Mouse (Mus musculus): ENCODE results near the gene Rapgef2. TPM values are rescaled to one million over a fixed set of nuclear protein-coding genes. Genes with fewer than 3 reads are reported as not detected.

Rapgef2 gene
- polyA plus RNA-seq, 1 experiment from 2014 or later: 14.6 TPM

GRCm38 (mm10) chr3:79308605-79309004 is 22.3 kb upstream of the Rapgef2 start:
- H3K9ac ChIP-seq (replicated peaks; ENCODE audit: low read depth, low read length): no peak overlapping the region
- H3K9me3 ChIP-seq (ENCODE audit: control insufficient read depth, low read length): no peaks in the 10 kb centered on the region
- H3K4me3 ChIP-seq (ENCODE audit: low read depth, low read length): no peak overlapping the region
- H3K4me1 ChIP-seq (ENCODE audit: control insufficient read depth, insufficient read depth, low read length): no peaks in the 10 kb centered on the region
- ATAC-seq (ENCODE audit: low read depth): no peak
- H3K27me3 ChIP-seq (ENCODE audit: control insufficient read depth, insufficient read depth, low read length): no peaks in the 10 kb centered on the region
- 91% methylated on average over 4 of the region's 4 CpGs for WGBS
- H3K4me2 ChIP-seq (ENCODE audit: low read depth, low read length): no peak overlapping the region
- no peak overlapping the region for H3K27ac ChIP-seq (ENCODE audit: low read depth, low read length)
- no peaks in the 10 kb centered on the region for H3K36me3 ChIP-seq (ENCODE audit: control insufficient read depth, insufficient read depth, low read length)

GRCm38 (mm10) chr3:79299401-79299800 is 13.1 kb upstream of the Rapgef2 start:
- Histone ChIP-seq H3K27me3 (ENCODE audit: control insufficient read depth, insufficient read depth, low read length) (no peaks in the 10 kb centered on the region), H3K4me1 (ENCODE audit: control insufficient read depth, insufficient read depth, low read length) (no peaks in the 10 kb centered on the region), H3K4me3 (ENCODE audit: low read depth, low read length) (no peak overlapping the region), H3K9me3 (ENCODE audit: control insufficient read depth, low read length) (no peaks in the 10 kb centered on the region), H3K27ac (ENCODE audit: low read depth, low read length) (no peak overlapping the region), H3K4me2 (ENCODE audit: low read depth, low read length) (no peak overlapping the region), H3K36me3 (ENCODE audit: control insufficient read depth, insufficient read depth, low read length) (no peaks in the 10 kb centered on the region), H3K9ac (replicated peaks; ENCODE audit: low read depth, low read length) (no peak overlapping the region)
- WGBS: 89% methylated on average over 15 of the region's 15 CpGs
- ATAC-seq (ENCODE audit: low read depth): no peak

GRCm38 (mm10) chr3:79297281-79297680 is 11.0 kb upstream of the Rapgef2 start:
- no peak for ATAC-seq (ENCODE audit: low read depth)
- Histone ChIP-seq H3K9me3 (ENCODE audit: control insufficient read depth, low read length) (no peaks in the 10 kb centered on the region), H3K36me3 (ENCODE audit: control insufficient read depth, insufficient read depth, low read length) (no peaks in the 10 kb centered on the region), H3K4me3 (ENCODE audit: low read depth, low read length) (no peak overlapping the region), H3K27me3 (ENCODE audit: control insufficient read depth, insufficient read depth, low read length) (no peaks in the 10 kb centered on the region), H3K4me2 (ENCODE audit: low read depth, low read length) (no peak overlapping the region), H3K9ac (replicated peaks; ENCODE audit: low read depth, low read length) (no peak overlapping the region), H3K4me1 (ENCODE audit: control insufficient read depth, insufficient read depth, low read length) (no peaks in the 10 kb centered on the region), H3K27ac (ENCODE audit: low read depth, low read length) (no peak overlapping the region)
- WGBS: 93% methylated on average over 4 of the region's 4 CpGs

- no peaks in the 10 kb centered on the region for H3K27me3 ChIP-seq (ENCODE audit: control insufficient read depth, insufficient read depth, low read length)
- no peaks in the 10 kb centered on the region for H3K4me1 ChIP-seq (ENCODE audit: control insufficient read depth, insufficient read depth, low read length)
- H3K36me3 ChIP-seq (ENCODE audit: control insufficient read depth, insufficient read depth, low read length): no peaks in the 10 kb centered on the region
- H3K4me2 ChIP-seq (ENCODE audit: low read depth, low read length): no peak overlapping the region
- no peak for ATAC-seq (ENCODE audit: low read depth)
- 82% methylated on average over 3 of the region's 3 CpGs for WGBS
- no peak overlapping the region for H3K4me3 ChIP-seq (ENCODE audit: low read depth, low read length)
- no peak overlapping the region for H3K9ac ChIP-seq (replicated peaks; ENCODE audit: low read depth, low read length)
- H3K9me3 ChIP-seq (ENCODE audit: control insufficient read depth, low read length): no peaks in the 10 kb centered on the region
- no peak overlapping the region for H3K27ac ChIP-seq (ENCODE audit: low read depth, low read length)
These were observed 10.3 kb upstream of the Rapgef2 start for GRCm38 (mm10) chr3:79296586-79296985.

DNA sequence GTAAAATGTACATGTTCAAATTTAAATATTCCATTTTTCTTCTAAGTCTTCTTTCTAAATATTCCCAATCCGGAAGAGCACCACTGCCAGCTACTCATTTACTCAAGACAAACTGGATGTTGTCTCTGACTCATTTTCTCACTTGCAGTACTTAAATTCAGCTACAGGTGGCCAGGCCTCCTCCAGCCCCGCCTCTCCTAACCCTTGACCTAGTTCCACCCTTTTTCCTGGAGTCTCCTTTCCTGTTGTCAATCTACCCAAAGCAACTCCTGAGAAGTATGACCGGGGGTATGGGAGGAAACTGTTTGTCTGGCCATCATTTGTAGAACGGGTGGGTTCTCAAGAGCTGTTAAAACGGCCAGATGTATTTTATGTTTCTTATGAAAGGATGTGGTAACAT is 9.7 kb upstream of the Rapgef2 start:
- Histone ChIP-seq H3K4me2 (ENCODE audit: low read depth, low read length) (no peak overlapping the region), H3K4me1 (ENCODE audit: control insufficient read depth, insufficient read depth, low read length) (no peaks in the 10 kb centered on the region), H3K9me3 (ENCODE audit: control insufficient read depth, low read length) (no peaks in the 10 kb centered on the region), H3K9ac (replicated peaks; ENCODE audit: low read depth, low read length) (no peak overlapping the region), H3K27me3 (ENCODE audit: control insufficient read depth, insufficient read depth, low read length) (no peaks in the 10 kb centered on the region), H3K4me3 (ENCODE audit: low read depth, low read length) (no peak overlapping the region), H3K27ac (ENCODE audit: low read depth, low read length) (no peak overlapping the region), H3K36me3 (ENCODE audit: control insufficient read depth, insufficient read depth, low read length) (no peaks in the 10 kb centered on the region)
- ATAC-seq (ENCODE audit: low read depth): no peak
- WGBS: 78% methylated on average over 5 of the region's 5 CpGs

- H3K36me3 ChIP-seq (ENCODE audit: control insufficient read depth, insufficient read depth, low read length): no peaks in the 10 kb centered on the region
- H3K4me3 ChIP-seq (ENCODE audit: low read depth, low read length): no peak overlapping the region
- no peaks in the 10 kb centered on the region for H3K9me3 ChIP-seq (ENCODE audit: control insufficient read depth, low read length)
- H3K27ac ChIP-seq (ENCODE audit: low read depth, low read length): no peak overlapping the region
- no peaks in the 10 kb centered on the region for H3K27me3 ChIP-seq (ENCODE audit: control insufficient read depth, insufficient read depth, low read length)
- H3K4me2 ChIP-seq (ENCODE audit: low read depth, low read length): no peak overlapping the region
- H3K9ac ChIP-seq (replicated peaks; ENCODE audit: low read depth, low read length): no peak overlapping the region
- WGBS: 95% methylated on average over 3 of the region's 3 CpGs
- no peaks in the 10 kb centered on the region for H3K4me1 ChIP-seq (ENCODE audit: control insufficient read depth, insufficient read depth, low read length)
- no peak for ATAC-seq (ENCODE audit: low read depth)
These were observed 8.4 kb upstream of the Rapgef2 start for GRCm38 (mm10) chr3:79294701-79295100.

GRCm38 (mm10) chr3:79293023-79293422 is 6.7 kb upstream of the Rapgef2 start:
- 59% methylated on average over 4 of the region's 4 CpGs for WGBS
- H3K4me3 ChIP-seq (ENCODE audit: low read depth, low read length): no peak overlapping the region
- ATAC-seq (ENCODE audit: low read depth): no peak
- no peak overlapping the region for H3K9ac ChIP-seq (replicated peaks; ENCODE audit: low read depth, low read length)
- no peak overlapping the region for H3K4me2 ChIP-seq (ENCODE audit: low read depth, low read length)
- no peaks in the 10 kb centered on the region for H3K4me1 ChIP-seq (ENCODE audit: control insufficient read depth, insufficient read depth, low read length)
- H3K27me3 ChIP-seq (ENCODE audit: control insufficient read depth, insufficient read depth, low read length): no peaks in the 10 kb centered on the region
- no peaks in the 10 kb centered on the region for H3K36me3 ChIP-seq (ENCODE audit: control insufficient read depth, insufficient read depth, low read length)
- no peak overlapping the region for H3K27ac ChIP-seq (ENCODE audit: low read depth, low read length)
- H3K9me3 ChIP-seq (ENCODE audit: control insufficient read depth, low read length): no peaks in the 10 kb centered on the region

DNA sequence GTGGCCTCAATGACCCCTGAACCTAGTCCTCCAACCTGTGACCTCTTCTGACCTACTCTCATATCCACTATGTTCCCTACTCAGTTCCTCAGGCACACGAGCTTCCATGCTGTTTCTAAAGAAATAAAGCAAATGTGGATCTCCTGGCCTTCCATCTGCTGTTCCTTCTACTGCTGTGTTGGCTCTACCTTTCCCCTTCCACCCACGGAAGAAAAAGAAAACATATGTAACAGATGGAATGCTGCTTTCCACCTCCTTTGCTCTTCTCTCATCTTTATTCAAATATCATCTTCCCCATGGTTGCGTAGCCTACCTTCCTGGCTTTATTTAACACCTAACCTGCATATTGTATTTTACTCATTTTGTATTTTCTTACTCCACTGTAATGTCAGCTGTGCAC is 2.7 kb upstream of the Rapgef2 start:
- Histone ChIP-seq H3K27me3 (ENCODE audit: control insufficient read depth, insufficient read depth, low read length) (no peaks in the 10 kb centered on the region), H3K9me3 (ENCODE audit: control insufficient read depth, low read length) (no peaks in the 10 kb centered on the region), H3K27ac (ENCODE audit: low read depth, low read length) (no peak overlapping the region), H3K36me3 (ENCODE audit: control insufficient read depth, insufficient read depth, low read length) (no peaks in the 10 kb centered on the region), H3K4me3 (ENCODE audit: low read depth, low read length) (no peak overlapping the region), H3K4me1 (ENCODE audit: control insufficient read depth, insufficient read depth, low read length) (peaks cover 17% of the 10 kb centered on the region), H3K4me2 (ENCODE audit: low read depth, low read length) (no peak overlapping the region), H3K9ac (replicated peaks; ENCODE audit: low read depth, low read length) (no peak overlapping the region)
- no peak for ATAC-seq (ENCODE audit: low read depth)
- WGBS: 77% methylated on average over 3 of the region's 3 CpGs

GRCm38 (mm10) chr3:79287699-79288458 is 1.6 kb upstream of the Rapgef2 start:
- Histone ChIP-seq H3K9me3 (ENCODE audit: control insufficient read depth, low read length) (no peaks in the 10 kb centered on the region), H3K27me3 (ENCODE audit: control insufficient read depth, insufficient read depth, low read length) (no peaks in the 10 kb centered on the region), H3K27ac (ENCODE audit: low read depth, low read length) (peak overlapping the region; percentile 96), H3K36me3 (ENCODE audit: control insufficient read depth, insufficient read depth, low read length) (no peaks in the 10 kb centered on the region), H3K9ac (replicated peaks; ENCODE audit: low read depth, low read length) (peak overlapping the region; percentile 92), H3K4me1 (ENCODE audit: control insufficient read depth, insufficient read depth, low read length) (peaks cover 23% of the 10 kb centered on the region), H3K4me3 (ENCODE audit: low read depth, low read length) (peak overlapping the region; percentile 97), H3K4me2 (ENCODE audit: low read depth, low read length) (peak overlapping the region; percentile 94)
- 17% methylated on average over 17 of the region's 17 CpGs for WGBS
- peak; percentile 0; the same call in 1 of the 2 replicates for ATAC-seq (ENCODE audit: low read depth)

Data from neural tube, embryonic 14.5 days (tissue).